Mouse (Mus musculus) layer of hippocampus, postnatal 25 days (tissue): ENCODE results near the gene Dnaic1. TPM values are rescaled to one million over a fixed set of nuclear protein-coding genes. Genes with fewer than 3 reads are reported as not detected.

Source experiments
- DNase-seq, 2 experiments: peaks; one replicate each; pipeline ENCODE4 v3.0.0; 2022; ENCODE audit warnings: mixed read lengths in 2 of 2, low spot score in 1 of 2; ENCODE audit errors: extremely low spot score in 1 of 2
- total RNA-seq, 2 experiments: library from RNA; stranded (reverse); gene quantifications; 2 replicates each; pipeline ENCODE4 v1.2.3; 2021

The Dnaic1 gene
- 10 to 100 TPM in 1 of 2 experiments, 1 to 10 TPM in 1; 7.1 to 11.2 TPM for total RNA-seq

DNA sequence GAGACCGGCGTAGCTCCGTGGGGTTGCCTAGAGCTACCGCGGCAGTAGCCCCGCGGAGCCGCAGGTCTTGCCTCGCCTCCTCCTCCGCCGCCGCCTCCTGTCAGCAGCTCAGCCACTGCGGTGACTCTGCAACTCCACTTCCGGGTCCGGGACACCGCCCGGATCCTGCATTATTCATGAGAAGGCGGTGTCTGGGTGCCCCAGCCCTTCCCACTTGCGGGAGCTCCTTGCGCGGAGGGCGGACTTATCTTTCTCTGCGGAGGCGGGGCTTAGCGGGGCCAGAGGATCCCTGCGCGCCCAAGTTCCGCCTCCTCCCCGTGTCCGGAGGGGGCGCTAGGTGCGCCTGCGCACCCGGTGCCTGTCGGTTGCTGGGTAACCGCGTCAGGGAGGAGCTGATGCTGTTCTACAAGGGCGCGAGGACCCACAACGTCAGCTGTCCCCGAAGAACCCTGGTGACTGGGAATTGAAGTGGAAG, at the start of gene Dnaic1, which contains the start of gene Fam219a:
Gene Dnaic1, plus strand, starts transcription at position 365 of the 475 bp plus-strand sequence.
Gene Fam219a, minus strand, starts transcription at position 128 of the 475 bp plus-strand sequence.
- DNase-seq: peak; percentile 90

DNA sequence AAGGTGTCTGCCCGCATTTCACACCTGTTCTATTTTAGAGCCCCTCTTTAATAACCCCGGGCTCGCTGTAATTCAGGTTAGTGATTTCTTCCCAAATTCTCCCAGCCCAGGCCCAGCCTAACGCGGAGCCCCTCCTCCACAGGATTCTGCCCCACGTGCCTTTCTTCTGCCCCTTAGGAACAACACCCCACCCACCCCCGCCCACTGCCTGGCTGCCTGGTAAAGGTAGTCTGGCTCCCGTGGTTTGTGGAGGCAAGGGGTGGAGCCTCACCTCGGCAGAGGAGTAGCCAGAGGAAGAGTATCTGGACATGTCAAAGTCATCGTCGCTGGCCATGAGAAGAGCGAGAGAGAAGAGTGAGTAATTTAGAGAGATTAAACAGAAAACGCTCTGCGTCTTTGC, 48.9 kb upstream of the Dnaic1 start:
- DNase-seq: no peak

DNA sequence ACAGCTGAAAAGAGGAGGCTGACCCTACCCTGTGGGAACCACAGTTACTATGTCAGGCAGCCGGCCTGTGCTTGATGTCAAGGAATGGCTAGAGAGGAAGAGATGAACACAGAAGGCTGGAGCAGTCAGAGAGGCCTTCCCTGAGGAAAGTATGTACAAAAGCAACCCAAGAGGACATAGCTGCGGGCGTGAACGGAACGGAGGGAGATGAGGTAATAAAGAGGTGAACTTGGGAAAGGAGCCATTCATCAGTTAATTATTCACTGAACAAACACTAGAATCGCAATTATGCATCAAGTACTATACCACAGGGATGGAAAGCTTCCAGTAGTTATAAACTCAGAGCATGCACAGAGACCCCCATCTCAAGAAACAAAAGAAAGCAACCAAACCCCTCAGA, 47.4 kb upstream of the Dnaic1 start:
- no peak for DNase-seq

DNA sequence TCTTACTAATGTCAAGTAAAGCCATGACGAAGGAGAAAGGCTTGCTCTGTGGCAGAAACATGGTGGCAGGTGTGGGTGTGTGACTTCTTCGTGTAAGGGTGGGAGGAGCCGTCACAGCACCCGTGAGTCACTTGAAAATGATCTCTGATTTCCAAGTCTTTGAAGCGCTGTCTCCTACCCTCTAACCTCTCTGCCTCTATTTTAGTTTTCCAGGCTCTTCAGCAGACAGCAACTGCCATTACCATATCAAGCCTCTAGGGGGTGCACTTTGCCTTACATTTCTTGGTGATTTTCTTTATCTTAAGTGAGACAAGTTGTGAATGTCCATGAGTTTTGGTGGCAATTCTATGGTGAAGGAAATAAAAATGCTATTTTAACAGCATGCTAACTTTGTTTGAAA, 46.8 kb upstream of the Dnaic1 start:
- peak in 1 of 2 experiments; percentile 65 for DNase-seq

DNA sequence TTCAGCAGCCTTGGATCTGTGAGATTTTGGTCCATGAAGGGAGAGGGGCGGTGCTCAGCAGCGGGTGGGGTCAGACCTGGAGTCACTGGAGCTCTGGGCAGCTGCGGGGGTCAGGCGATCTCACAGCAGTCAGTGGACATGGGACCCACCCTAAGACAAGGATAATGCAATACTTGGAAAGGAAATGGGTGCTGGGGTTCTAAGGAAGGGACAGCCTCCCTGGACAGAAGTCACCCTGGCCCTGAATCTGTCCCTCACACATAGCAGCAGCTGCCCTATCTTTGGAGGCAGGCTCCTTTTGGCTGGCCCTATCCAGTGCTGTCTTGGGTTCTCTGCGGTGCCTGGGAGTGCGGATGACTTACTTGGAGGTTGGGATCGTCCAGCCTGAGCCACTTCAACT, 45.7 kb upstream of the Dnaic1 start:
- DNase-seq: no peak

DNA sequence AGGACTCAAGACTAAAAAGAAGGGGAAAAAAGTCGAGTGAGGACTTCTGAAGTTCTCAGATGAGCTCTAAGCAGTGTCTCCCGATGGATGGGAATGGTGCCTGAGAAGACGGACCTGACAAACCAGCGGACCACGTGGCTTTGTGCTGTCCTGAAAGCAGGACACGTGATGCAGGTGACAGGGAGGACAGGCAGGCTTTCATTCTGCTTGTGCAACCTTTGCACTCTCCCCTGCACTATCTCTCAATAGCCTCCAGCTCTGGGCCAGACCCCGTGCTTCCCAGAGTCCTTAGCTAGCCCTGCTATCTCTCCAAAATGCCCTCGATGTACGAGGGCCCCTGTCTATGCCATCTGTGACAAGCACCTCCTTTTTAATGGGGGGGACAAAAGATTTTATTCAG, 44.7 kb upstream of the Dnaic1 start:
- no peak for DNase-seq

DNA sequence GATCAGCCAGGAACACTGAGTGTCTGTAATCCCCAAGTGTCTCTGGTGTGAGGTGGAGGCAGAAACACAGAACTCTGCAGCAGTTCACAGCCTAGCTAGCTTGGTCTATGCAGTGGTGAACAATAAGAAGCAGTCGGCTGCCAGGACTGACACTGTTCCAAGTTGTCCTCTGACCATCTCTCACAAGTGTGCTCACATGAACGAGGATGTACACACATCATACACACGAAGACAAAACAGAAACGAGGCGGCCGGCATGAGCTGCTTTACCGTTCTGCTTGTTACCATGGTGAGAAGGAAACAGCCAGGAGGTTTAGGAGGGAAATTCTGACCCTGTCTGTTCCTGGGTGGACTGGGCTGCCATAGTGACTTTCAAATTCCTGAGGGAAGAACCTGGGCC, 43.0 kb upstream of the Dnaic1 start:
- no peak for DNase-seq

DNA sequence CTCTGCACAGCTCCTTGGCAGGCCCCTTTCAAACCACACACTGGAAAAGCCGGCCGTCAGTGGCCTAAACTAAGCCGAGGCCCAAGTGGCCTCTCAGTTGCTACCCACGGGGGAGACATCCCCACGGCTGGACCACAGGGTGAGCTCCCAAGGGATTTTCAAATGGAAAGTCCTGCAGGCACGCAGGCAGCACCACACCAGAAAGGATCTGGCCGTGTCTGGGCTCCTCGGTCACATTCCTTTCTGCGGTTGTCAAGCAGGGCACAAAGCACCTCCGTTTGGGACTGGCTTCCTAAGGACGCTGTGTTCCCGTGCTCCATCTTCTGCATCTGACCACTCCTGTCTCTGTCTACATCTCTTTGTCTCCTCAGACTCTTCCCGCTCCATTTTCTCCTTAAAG, 42.5 kb upstream of the Dnaic1 start:
- DNase-seq: no peak

DNA sequence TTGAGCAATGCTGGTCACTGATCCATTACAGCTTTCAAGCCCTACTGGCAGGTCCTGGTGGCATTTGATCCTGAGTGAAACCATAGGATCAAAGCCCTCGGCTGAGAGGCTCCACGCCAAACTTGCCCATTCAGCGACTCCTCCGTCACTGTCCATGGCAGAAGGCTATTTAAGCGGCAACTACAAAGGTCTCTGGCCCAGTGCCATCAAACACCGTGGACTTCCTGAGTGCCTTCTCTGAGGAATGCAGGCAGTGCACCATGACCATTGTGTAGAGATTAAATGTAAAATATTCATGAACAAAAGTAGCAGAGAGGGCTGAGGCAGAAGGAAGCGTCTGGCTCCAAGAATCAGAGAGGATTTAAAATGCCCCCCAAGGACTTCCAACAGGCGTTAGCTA, 41.6 kb upstream of the Dnaic1 start:
- no peak for DNase-seq

DNA sequence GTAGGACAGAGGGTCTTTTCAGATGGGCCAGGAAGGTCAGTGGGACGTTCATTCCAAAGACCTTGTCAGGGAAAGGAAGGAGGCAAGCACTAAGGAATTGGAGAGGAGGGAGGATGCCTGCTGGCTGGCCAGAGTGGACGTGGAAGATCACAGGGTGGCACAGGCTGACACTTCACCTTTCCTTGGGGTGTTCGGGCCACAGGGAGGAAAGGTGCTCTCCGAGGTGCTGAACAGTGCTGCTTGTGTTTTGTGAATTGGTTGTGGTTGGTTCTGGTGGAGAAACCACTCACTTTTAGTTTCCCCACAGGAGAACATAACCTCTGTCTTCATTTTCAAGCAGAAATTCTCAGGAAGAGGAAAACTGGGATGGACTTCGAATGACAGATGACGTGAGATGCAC, 37.2 kb upstream of the Dnaic1 start:
- DNase-seq: no peak

DNA sequence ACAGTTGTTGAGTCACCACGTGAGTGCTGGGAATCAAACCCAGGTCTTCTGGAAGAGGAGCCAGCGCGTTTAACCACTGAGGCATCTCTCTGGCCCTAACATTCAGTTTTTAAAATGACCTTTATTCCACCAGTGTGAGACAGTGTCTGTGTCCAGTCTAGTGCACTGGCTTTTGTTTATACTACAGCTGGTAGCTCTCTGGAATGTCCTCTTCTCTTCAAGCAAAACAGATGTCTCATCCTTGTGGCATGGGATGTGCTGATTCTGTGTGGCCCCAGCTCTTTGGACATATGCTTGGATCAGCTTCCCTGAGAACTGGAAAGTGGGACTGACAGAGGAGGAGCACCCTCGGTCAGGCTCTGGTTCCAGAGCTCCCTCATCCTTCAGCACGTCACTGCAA, 34.7 kb upstream of the Dnaic1 start:
- no peak for DNase-seq

DNA sequence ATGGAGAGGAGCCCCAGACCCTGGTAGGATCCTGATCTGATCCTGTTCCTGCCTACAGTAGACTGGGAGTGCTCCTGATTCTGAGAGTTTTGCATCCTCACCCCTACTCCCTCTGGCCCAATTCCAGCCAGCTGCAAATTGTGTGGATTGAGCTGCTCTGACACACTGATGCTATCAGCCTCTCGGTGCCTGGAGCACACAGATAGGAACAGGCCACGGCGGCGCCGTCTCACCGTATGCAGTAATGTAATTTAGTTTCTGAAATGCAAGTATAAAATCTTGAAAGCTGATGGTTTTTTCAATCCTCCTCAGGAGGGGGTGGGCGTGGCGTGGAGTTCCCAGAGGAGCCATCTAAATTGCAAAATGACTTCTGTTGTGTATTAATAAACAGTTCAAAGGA, 27.4 kb upstream of the Dnaic1 start:
- no peak for DNase-seq

DNA sequence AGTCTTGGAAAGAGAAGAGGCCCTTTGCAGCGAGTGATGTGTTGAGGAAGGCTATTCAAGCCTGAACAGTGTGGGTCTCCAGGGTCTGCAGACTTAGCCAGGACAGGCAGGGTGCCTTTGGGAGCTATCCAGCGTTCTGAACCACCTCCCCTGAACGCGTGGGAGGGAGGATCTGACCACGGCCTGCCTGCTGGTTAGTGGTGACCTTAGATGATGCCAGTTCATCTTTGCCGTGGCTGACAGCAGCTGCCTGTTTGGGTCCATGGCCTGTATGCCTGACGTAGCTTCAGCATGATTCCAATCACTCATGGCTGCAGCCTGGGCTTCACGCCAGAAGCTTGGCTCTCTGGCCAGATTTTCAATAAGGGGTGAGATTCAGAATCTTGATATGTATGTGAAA, 23.6 kb upstream of the Dnaic1 start:
- no peak for DNase-seq

DNA sequence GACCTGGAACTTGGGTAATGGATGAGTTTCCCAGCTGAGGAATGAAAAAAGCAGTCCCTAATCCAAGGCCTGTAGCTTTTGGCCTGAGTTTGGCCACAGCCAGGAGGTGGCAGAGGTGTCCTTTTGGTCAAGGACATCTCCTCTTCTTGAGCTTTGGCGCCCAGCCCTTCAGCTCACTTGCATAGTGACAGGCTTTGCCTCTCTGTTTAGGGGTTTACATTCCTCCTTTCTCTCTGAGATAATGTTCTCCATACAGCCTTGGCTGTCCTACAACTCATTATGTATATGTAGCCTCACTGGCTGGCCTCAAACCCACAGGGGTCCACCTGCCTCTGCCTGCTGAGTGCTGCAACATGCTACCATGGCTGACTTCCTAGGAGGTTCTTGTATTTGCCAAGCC, 22.5 kb upstream of the Dnaic1 start:
- no peak for DNase-seq

DNA sequence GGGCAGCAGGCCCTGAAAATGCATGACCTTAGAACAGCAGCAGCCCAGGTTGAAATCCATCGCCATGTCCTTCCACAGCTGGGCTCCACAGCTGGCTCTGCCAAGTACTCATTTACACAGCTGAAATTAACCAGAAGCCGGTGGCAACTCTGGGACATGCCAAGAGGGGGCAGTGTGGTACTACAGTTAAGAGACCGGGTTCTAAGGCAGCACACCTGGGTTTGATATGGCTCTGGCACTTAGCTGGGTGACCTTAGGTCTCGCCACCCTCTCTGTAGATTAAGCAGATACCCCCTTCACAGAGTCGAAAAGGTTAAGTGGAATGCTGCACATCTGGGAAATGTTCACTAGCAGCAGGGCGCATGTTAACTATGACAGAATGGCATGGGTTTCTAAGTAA, 17.0 kb upstream of the Dnaic1 start:
- peak; percentile 53 to 81 for DNase-seq

DNA sequence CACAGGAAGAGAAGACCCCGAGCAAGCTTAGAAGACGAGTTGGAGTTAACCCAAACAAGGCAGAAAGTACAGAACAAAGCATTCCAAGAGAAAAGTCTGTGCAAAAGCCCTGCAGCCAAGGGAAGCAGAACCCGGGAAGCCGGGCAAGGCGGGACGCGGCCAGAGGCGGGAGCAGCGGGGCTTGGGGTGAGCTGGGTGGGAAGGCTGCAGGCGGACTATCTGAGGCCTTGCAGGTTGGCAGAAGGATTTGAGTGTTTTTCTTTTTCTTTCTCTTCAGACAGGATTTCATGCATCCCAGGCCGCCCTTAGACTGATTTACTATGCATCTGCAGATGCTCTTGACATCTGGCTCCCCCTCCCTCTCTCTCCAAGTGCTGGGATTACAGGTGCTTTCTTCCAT, 16.5 kb upstream of the Dnaic1 start:
- no peak for DNase-seq

DNA sequence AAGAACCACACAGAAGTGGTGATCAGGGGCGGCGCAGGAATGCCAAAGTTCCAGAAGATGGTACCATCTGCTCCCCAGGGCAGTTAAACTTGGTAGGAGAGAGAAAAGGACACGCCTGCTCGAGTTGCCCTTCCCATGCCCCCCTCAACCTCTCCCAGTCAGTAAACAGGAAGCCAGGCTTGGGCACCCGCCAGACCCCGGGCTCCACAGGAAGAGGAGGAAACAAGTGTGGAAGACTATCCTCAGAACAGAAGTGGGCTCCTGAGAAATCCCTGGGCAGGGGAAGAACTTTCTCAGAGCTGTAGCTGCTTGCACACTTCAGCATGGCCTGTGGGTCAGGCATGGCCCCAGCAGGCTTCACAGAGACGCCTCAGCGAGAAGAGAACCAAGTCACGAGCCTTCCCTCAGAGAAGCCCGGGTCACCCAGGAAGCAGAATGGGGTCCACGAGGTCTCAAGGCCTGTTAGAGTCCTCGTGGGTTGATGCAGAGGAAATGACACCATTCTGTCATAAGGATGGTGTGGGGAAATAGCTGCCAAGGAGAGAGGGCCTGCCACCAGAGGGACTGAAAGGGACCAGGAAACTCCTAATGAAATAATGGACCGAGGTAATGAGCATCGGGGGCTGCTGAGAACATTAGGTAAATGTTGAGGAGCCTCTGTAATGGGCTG, 14.4 kb upstream of the Dnaic1 start:
- DNase-seq: no peak

DNA sequence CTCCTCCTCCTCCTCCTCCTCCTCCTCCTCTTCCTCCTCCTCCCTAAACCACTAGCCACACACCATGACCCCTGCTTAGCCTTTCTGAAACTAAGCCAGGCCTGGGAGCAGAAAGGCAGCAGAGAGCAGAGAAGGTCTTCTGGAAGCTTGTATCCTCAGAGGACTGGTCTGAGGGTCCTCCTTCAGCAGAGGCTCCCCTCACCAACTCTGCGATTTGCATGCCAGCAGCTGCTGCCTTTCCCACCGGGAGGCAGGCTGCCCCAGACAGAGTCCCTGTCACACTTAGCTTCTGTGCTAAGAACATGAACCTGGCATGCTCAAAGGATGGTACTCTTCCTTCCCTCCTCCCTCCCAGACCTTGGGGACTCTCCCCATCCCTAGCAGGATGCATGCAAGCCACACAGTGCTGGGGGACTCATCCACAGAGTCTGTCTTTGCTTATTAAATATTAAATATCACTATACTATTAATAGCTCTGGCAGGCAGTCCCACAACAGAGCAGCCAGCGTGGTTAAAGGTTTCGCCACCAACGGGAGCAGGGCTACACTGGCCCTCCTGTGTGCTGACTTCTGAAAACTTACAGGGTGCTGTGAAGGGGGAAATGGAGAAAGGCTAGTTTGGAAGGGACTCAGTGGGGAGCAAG, 13.1 kb upstream of the Dnaic1 start:
- DNase-seq: no peak

DNA sequence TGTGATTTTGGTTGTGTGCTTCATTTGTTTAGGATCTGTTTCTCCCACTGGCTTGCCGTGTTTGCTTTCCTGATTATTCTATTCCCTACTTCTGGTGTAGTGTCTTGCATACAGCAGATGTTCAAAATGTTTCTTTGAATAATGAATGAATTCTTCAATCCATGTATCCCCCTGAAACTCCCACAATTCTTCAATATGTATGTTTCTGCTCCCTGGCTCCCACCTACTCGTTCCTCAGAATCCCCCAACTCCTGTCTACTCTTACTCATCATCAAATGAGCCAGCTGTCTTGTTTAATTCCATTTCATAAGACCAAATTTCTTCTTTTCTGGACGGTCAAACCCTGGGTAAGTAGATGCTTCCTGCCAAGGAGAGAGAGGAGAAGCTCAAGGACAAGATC, 12.5 kb upstream of the Dnaic1 start:
- DNase-seq: no peak

DNA sequence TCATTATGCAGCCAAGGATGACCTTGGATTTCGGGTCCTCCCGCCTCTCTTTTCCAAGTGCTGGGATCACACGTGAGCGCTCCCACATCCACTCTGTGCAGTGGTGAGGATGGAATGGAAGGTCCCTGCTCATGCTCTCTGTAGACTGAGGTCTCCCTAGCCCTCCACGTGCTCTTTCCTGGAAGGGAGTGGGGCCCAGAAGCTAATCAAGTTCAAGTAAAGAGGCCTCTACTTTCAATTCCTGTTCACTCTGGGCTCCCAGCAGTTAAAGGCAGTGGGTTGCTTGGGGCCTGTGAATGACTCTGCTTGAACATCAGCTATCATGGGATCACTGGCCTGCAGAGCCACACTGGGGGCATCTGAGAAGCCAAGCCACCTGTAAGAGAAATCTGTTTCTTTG, 6.3 kb upstream of the Dnaic1 start:
- DNase-seq: no peak

DNA sequence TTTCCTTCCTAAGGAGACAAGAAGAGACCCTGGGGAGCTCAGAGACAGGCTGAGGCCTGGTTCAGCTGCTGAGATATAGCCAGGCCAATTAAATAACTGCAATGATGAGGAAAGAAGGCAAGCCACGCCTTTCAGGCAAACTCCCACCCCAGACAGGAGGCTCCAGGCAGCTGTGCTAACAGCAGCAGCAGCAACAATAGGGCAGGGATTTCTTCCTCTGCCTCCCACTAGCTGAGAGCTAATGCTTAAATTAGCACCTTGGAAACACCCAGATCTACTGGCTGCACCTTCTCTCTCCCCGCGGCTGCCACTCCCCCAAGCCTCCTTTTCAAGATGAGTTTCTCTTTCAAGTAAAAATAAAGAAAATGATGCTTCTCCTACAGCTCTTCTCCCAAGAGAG, 3.5 kb upstream of the Dnaic1 start:
- DNase-seq: no peak

DNA sequence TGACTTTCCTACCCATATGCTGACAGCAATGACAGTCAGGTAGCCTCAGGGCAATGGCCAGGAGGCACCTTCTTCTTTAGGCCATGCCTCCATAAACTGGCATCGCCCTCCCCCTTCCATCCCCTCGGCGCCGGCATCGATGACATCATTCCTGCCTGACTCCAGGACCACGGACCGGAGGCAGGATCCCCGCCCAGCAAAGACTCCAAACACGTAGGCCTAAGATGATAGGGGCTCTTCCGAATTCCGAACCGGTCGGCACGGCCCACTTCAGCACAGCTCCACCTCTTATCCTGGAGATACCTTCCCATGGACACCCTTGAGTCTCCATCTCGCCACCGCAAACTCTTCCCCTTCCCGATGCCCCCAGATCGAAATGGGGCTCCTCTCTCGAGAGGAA, 1.3 kb upstream of the Dnaic1 start:
- DNase-seq: peak in 1 of 2 experiments; percentile 33
